Mouse (Mus musculus): ENCODE data around the gene Sult2b1.

Sult2b1 gene

DNA sequence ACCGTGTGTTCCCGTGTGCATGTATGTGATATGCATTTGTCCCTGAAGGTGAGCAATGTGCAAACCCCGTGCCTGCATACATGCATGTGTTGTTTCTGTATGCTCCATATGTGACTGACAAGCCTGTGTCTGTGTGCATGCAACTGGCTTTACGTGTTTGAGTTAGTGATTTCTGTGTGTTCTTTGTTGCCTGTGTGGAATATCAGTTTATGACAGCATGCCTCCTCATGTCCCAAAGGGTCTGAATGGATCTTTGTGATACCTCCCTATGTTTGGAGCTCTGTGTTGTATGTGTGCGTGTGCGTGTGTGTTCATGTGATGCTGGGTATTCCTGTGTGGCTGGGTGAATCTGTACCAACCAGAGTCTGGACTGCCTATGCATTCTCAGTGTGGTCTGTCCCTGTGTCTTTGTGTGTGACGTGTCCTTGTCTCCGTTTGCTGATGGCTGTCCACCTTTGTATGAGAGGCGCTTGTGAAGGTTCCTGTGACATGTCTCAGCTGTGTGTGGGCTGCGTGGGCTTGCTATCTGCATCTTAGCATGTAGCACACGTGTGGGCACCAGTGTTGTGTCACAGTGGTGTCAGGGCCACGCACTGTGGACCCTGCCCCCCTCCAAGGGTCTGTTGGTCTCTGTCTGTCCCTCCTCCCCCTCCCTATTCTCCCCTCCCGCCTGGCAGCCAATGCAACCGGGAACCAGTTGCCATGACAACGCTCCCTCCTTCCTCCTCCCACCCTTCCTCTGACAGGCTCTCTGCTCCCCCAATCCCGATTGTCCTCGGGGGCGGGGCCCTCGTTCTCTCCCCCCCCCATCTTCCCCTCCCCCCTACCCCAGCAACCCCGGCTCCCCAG, at the start of gene Sult2b1:
Sult2b1 (minus strand) TSS at position 146 of the 849 bp plus-strand sequence.
- DNase-seq (ENCODE audit: low spot score in 2 of 2): no peak

DNA sequence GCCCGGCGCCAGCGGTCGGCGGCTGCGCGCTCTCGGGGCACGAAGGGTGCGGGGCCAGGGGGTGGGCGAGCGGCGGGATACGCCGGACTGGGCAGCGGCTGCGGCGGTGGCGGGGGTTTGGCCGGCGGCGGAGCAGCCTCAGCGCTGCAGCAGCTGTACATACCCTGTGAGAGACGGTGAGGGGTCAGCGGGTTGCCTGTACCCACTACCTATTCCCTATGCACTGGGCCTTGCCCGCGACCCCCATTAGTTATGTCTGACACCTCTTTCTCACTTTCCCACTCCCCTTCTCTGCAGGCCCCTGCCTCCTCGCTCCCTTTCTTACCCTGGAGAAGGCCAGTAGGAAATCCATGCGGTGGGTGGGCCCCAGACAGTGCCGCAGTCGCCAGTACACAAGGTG, 49.5 kb upstream of the Sult2b1 start:
- no peak for DNase-seq (ENCODE audit: low spot score in 2 of 2)

DNA sequence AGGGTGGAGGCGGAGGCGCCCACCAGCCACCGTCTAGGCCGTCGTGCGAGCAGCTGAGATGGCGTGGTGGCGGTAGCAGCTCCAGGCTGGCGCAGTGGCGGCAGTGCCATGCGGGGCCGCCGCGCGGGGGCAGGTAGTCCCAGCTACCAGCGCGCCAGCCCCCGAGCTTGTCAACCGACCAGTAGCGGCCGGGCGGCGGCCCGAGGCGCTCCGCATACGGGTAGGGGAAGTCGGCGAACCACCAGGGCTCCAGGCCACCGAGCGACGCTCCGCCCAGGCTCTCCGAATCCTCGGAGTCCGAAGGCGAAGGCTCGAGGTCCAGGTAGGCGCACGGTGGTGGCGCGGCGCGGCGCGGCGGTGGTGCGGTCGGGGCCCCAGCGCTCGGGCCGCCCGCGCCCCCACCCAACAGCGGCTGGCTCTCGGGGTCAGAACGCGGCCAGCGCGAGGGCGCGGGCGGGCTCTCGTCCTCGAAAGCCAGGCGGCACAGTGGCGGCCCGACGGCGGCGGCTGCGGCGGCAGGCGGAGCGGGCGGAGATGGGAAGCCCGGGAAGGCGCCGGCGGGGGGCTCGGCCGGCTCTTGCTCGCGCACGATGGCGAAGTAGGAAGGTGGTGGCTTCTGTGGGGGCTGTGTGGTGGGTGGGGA, 48.8 kb upstream of the Sult2b1 start:
- DNase-seq (ENCODE audit: low spot score in 2 of 2): no peak

- no peak for DNase-seq (ENCODE audit: low spot score in 2 of 2)
Observed at GRCm38 (mm10) chr7:45832428-45832827, 48.0 kb upstream of the Sult2b1 start.

DNA sequence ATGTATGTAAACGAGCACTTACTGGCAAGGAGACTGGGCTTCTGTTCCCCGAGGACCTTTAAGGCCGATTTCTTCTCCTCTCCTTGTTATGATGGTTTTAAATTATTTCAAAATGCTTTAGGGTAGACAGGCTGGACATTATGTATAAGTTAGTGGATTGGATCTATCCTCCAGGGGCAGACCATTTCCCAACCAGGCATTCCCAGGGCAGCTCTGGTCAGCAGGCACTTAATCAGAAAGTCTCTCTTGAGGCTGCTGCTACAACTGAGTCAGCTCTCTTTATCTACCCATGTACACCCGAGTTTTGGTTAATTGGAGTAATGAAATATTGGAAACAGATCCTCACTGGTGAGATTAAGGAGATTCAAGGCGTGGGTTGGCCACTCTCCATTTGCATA, 46.7 kb upstream of the Sult2b1 start:
- DNase-seq (ENCODE audit: low spot score in 2 of 2): no peak

- peak; percentile 61 to 72 for DNase-seq (ENCODE audit: low spot score in 2 of 2)
Observed at GRCm38 (mm10) chr7:45830427-45831127, 46.1 kb upstream of the Sult2b1 start, which contains the start of gene Grwd1. Gene Grwd1, minus strand, starts transcription at chr7:45830944.

GRCm38 (mm10) chr7:45826631-45827030, 42.2 kb upstream of the Sult2b1 start:
- DNase-seq (ENCODE audit: low spot score in 2 of 2): no peak

- no peak for DNase-seq (ENCODE audit: low spot score in 2 of 2)
Observed at GRCm38 (mm10) chr7:45824598-45824997, 40.1 kb upstream of the Sult2b1 start, which contains the start of gene Kcnj14. Gene Kcnj14, minus strand, starts transcription at chr7:45824782.

- DNase-seq (ENCODE audit: low spot score in 2 of 2): no peak
Observed at GRCm38 (mm10) chr7:45820913-45821312, 36.4 kb upstream of the Sult2b1 start.

DNA sequence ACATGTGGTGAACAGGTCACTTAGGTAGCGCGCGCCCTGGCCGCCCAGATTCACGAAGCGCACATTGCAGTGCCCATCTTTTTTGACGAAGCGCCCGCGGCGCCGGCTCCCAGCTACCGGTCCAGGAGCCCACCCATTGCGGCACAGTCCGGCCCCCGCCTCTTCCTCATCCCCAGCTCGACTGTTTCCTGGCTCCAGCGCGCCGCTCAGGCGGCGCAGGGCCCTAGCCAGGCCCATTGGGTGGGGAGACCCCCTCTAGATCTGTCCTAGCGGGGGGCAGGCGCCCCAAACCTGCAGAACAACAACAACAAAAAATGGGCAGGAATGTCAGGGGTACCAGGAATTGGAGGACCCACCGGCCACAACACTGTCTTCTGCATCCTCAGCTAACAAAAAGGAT, 35.4 kb upstream of the Sult2b1 start:
- no peak for DNase-seq (ENCODE audit: low spot score in 2 of 2)

- DNase-seq (ENCODE audit: low spot score in 2 of 2): no peak
Observed at GRCm38 (mm10) chr7:45815984-45816351, 31.5 kb upstream of the Sult2b1 start.

GRCm38 (mm10) chr7:45815323-45815983, 31.0 kb upstream of the Sult2b1 start:
- DNase-seq (ENCODE audit: low spot score in 2 of 2): no peak

DNA sequence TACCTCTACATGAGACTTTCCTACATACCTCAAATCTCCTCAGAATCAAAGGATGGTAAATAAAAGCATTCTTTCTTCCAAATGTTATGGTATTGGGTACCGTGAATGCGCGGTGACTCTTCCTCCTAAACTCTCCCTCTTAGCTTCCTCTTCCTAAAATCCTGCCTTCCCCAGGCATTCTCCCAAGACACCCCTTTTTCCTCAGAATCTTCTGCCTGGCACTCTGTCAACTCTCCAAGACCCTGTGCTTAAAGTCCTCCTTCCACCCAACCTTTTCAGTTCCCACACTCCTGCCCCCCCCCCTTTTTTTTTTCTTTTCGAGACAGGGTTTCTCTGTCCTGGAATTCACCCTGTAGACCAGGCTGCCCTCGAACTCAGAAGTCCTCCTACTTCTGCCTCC, 30.4 kb upstream of the Sult2b1 start:
- no peak for DNase-seq (ENCODE audit: low spot score in 2 of 2)

GRCm38 (mm10) chr7:45813787-45814779, 29.6 kb upstream of the Sult2b1 start, which contains the start of gene Cyth2:
Gene Cyth2, minus strand, starts transcription at chr7:45814581.
- peak; percentile 99 to 100 for DNase-seq (ENCODE audit: low spot score in 2 of 2)

- DNase-seq (ENCODE audit: low spot score in 2 of 2): no peak
Observed at GRCm38 (mm10) chr7:45812921-45813320, 28.5 kb upstream of the Sult2b1 start.

DNA sequence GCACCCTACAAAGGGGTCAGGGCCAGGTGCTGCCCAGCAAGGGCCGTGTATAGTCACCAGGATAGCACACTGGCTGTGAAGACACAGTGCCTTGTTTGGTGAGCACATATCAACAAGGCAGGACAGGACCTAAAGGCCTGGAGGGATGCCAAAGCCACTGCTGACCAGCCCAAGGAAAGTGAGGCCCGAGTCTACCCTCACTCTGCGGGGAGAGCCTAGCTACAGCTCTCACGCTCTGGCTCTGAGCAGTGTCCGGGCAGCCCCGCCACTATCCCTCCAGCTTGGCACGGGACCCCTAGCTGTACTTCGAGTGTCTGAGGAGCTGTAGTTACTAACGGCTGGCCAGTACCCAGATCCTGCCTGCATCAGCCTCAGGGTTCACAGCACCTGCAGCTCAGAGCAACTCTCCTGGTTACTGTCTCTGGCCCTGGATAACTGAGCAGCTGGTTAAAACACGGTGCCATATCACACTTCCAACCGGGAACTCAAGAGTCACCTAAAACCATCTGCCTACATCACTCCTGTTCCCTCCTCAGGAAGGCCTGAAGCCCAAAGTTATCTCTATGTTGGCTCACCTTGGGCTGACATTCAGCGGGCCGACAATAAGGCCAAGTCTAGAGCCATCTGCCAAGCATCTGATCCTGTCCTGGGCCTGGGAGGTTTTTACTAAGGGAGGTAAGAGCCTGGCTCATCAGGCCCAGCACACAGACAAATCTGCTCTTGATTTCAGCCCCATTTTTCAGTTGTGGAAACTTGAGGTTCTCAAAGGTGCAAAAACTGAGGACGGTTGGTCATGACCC, 25.0 kb upstream of the Sult2b1 start:
- no peak for DNase-seq (ENCODE audit: low spot score in 2 of 2)

- DNase-seq (ENCODE audit: low spot score in 2 of 2): no peak
Observed at GRCm38 (mm10) chr7:45808471-45808870, 24.0 kb upstream of the Sult2b1 start.

DNA sequence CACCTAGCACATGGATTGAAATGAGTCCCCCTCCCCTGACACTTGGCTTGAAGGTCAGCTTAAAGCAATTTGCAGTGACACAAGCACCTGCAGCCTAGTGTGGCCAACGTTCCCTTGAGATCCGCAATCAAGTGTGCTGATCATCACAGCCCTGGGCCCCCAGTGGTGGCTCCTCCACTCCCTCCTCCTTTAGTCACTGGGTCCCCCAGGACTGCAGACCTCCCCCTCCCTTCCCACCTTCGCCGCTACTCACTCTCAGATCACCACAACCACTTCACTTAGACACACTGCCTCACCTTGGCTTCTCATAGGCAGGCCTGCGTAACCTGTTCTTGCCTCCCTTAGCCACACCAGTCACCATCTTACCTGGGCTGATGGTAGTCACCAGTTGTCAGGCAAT, 21.5 kb upstream of the Sult2b1 start:
- DNase-seq (ENCODE audit: low spot score in 2 of 2): no peak

DNA sequence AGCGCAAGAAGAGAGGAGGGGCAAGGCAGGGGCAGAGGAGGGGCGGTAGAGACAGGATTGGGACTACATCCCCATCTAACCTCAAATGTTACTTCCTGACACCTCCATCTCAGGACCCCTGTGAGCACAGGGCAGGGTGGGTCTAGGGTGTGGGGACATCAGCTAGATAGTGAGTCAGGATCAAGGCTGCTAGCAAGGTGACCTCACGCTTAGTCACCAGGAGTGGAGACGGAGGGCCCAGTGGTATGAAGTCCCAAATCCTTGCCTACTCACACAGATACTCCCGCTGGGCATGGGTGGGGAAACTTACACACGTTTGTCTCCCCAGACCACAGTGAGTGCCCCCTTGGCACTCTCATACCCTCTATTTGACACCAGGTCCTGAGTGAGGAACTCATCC, 18.1 kb upstream of the Sult2b1 start:
- DNase-seq (ENCODE audit: low spot score in 2 of 2): no peak

GRCm38 (mm10) chr7:45801348-45801747, 16.9 kb upstream of the Sult2b1 start:
- peak; percentile 76 to 95 for DNase-seq (ENCODE audit: low spot score in 2 of 2)

Data from thymus, postnatal 10 days (tissue).